Mouse (Mus musculus) right cerebral cortex, postnatal 10 days (tissue): ENCODE data around the gene Rbbp4.
"Not testable (repeated sequence)": the region's sequence is repeated elsewhere in the genome, so short reads cannot be mapped to it uniquely, and the experiment has no call there.

Experiments
- DNase-seq, 2 experiments: peaks; one replicate each; pipeline ENCODE4 v3.0.0; 2021; ENCODE audit warnings: low spot score in 2 of 2

Rbbp4 gene

GRCm38 (mm10) chr4:129335216-129336074 lies at the start of gene Rbbp4, which contains the start of gene Zbtb8os:
Gene Rbbp4, minus strand, starts transcription at chr4:129335370.
Gene Zbtb8os, plus strand, starts transcription at chr4:129335695.
- peak; percentile 98 to 99 for DNase-seq

DNA sequence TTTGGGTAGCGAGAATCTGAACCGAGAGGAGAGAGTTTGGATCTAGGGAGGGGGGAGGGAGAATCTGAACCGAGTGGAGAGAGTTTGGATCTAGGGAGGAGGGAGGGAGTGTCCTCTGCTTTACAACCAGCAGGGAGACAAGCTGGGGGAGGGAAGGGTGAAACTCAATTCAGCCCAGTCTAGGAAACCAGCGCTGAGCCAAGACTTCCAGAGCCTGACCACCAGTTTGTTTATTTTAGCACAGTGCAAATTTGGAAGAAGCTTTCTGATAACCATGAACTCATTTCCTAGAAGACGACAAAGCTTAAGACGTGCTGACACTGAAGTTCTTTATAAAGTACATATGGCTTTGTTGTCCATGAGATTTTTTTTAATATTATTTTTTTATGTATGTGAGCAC lies 49.3 kb upstream of the Rbbp4 start:
- DNase-seq = no peak

DNA sequence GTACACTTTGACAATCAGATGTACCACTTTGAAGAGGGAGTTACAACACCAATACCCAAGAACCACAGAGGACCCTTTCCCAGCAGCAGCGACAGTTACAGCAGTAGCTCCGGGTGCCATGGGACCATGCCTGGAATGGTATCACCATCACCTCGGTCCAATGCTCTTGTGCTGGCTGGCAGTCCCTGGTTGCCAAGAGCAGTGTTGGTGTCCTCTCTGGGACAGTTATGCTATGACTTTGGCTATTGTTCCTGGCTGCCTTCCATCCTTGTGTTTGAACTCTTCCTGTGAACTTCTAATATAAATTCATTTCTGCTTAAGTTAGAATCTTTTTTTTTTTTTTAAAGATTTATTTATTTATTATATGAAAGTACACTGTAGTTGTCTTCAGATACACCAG lies 48.4 kb upstream of the Rbbp4 start:
- DNase-seq = no peak

- DNase-seq = no peak
These were observed 47.3 kb upstream of the Rbbp4 start for GRCm38 (mm10) chr4:129382488-129382887.

GRCm38 (mm10) chr4:129382029-129382428 lies 46.9 kb upstream of the Rbbp4 start:
- DNase-seq = no peak

DNA sequence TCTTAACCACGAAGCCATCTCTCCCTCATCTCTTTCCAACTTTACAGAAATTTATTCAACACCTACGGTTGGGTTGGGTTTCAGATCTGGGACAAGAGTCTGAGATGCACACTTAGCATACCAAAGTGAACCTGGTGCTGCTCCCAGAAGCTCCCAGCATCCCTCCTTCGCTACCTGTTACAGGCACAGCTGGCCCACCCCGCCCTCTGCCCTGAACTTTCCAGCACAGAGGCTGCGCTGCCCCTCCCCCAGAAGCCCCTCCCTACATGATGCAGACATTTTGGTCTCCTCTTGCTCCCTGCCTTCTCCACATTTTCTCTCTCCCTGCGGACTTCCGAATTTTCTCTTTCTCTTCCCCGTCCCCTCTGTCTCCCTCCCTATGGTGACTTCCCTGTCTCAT lies 46.0 kb upstream of the Rbbp4 start:
- DNase-seq = no peak

DNA sequence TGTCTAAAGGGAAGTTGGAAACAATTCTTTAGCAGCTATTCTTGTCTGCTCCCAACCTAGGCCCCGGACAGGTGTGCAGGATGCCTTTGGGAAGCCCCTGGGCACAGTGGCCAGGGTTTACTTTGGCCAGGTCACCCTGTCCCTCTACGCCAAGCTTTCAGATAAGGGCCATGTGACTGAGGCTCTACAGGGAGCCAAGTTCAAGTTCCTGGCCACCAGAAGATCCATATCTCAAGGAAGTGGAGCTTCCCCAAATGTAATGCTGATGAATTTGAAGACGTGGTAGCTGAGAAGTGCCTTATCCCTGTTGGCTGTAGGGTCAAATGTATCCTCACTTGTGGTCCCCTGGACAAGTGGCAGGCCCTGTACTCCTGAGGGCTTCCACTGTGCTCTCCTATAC lies 44.6 kb upstream of the Rbbp4 start:
- DNase-seq = no peak

GRCm38 (mm10) chr4:129377601-129378390 lies 42.6 kb upstream of the Rbbp4 start, which contains the start of gene Zbtb8a:
Gene Zbtb8a, minus strand, starts transcription at chr4:129378116.
- peak; percentile 54 to 56 for DNase-seq

- DNase-seq = peak; percentile 49
These were observed 41.9 kb upstream of the Rbbp4 start for GRCm38 (mm10) chr4:129376961-129377545.

DNA sequence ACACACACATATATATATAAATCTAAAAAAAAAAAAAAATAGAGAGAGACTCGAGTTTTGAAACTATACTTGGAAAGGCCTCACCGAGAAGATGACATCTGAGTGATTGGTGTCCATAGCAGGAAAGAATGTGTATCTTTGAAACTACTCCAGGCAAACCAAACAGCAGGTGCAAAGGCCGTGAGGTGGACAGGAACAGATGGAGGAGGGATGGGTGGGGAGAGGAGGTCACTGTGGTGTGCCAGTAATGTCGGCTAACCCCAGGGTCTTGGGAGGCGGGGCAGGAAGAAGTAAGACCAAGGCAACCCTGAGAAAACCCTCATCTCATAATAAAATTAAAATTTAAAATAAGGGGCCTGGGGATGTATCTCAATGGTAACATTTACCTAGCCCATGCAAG lies 40.7 kb upstream of the Rbbp4 start:
- DNase-seq = no peak

GRCm38 (mm10) chr4:129375000-129375399 lies 39.8 kb upstream of the Rbbp4 start:
- DNase-seq = no peak

- no peak for DNase-seq
These were observed 39.1 kb upstream of the Rbbp4 start for GRCm38 (mm10) chr4:129374219-129374755.

DNA sequence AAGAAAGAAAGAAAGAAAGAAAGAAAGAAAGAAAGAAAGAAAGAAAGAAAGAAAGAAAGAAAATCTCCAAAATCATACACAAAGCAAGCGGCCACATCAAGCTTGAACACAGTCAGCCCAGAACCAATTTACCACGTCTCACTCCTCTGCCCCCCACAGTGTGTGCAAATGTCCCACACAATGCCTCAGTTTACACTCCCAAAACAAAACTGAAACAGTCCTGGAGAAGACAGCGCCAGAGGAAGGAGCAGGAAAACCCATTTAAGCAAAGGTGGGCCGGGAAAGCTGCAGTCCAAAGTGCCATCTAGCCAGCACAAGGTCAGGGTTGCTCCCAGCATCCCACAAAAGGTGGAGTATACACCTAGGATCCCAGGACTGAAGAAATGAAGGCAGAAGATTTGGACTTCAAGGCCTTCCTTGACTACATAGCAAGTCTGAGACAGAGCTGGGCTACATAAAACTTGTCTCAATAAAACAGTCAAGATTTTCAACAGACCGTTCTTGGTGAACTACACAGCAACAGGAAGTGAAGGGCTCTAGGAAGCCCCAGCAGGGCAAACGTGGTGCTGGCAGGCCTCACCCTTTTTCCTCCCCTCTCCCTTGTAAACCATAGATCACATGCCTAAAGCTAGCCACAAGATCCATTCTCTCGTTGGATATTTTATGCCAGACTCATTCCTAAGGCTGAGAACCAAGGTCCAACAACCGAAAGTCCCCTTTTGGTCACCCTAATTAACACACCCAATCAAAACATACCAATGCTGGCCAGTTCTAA lies 38.2 kb upstream of the Rbbp4 start:
- DNase-seq = no peak

GRCm38 (mm10) chr4:129371391-129371790 lies 36.2 kb upstream of the Rbbp4 start:
- no peak for DNase-seq

GRCm38 (mm10) chr4:129365224-129365623 lies 30.1 kb upstream of the Rbbp4 start:
- no peak for DNase-seq

- no peak for DNase-seq
These were observed 29.2 kb upstream of the Rbbp4 start for GRCm38 (mm10) chr4:129364379-129364778.

GRCm38 (mm10) chr4:129363463-129363862 lies 28.3 kb upstream of the Rbbp4 start:
- no peak for DNase-seq

GRCm38 (mm10) chr4:129362771-129363170 lies 27.6 kb upstream of the Rbbp4 start:
- DNase-seq = no peak

- not testable (repeated sequence) for DNase-seq
These were observed 27.1 kb upstream of the Rbbp4 start for GRCm38 (mm10) chr4:129362238-129362637.

GRCm38 (mm10) chr4:129357613-129358163 lies 22.5 kb upstream of the Rbbp4 start:
- no peak for DNase-seq

GRCm38 (mm10) chr4:129354236-129354635 lies 19.1 kb upstream of the Rbbp4 start:
- no peak for DNase-seq
